Mouse (Mus musculus) v-Abl transformed pro-B cells (cell line): ENCODE measurements around the gene Ypel3.
"Not testable (repeated sequence)": the region's sequence is repeated elsewhere in the genome, so short reads cannot be mapped to it uniquely, and the experiment has no call there.

ENCODE experiments used
- in situ Hi-C, 2 experiments: fragments of 400-800 bp; cut with MboI; formaldehyde crosslinking; loops; one replicate each; pipeline ENCODE4 v1.15.1; 2025; ENCODE audit not compliant: unreplicated experiment in 2 of 2

Gene Ypel3

GRCm38 (mm10) chr7:126776598-126777057 lies at the start of gene Ypel3:
TSS of gene Ypel3 (plus strand) at chr7:126776955.
- in situ Hi-C loops = loop anchor here in 1 of 2 experiments (5.0 kb wide), 1 partner anchor 74 kb away; no protein-coding TSS in a partner anchor

DNA sequence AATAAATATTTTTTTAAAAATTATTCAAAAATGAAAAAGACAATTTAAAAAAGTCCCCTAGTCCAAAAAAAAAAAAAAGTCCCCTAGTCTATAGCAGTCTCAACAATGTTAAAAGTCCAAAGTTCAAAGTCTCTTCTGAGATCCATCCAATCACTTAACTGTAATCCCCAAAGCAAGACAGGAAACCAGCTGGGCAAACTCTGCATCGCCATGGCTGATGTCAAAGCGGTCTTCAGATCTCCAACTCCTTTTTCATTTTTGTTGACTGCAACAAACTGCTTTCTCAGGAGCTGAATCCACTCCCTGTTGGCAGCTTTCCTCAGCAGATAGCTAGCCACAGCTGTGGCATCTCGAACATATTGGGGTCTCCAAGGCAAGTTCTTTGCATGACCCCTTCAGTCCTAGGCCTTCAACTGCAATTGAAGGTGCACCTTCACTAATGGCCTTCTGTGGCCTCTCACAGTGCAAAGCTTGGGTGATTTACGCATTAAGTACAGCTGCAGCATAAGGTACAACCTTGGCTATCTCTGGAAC lies 46.4 kb upstream of the Ypel3 start:
- in situ Hi-C loops = not testable (repeated sequence)

- in situ Hi-C loops = no loop called here
Observed at GRCm38 (mm10) chr7:126736122-126736521, 40.6 kb upstream of the Ypel3 start.

DNA sequence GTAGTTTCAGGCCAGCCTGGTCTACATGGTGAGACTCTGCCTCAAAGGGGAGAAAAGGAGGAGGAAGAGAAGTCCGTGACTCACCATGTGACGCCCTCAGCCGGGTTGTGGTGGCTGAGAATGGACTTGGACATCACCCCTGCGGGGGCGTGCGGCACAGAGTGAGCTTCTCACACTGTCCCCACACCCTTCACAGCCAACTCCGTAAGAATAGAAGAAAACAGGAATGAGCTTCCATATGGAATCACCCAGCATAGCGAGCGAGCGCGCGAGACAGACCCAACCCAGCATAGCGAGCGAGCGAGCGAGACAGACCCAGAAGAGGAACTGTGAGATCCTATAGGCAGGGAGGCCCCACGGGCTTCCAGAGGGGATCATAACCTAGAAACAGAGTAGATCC lies 37.2 kb upstream of the Ypel3 start:
- in situ Hi-C loops = no loop called here

- in situ Hi-C loops = no loop called here
Observed at GRCm38 (mm10) chr7:126740132-126740735, 36.5 kb upstream of the Ypel3 start.

GRCm38 (mm10) chr7:126740977-126741376 lies 35.8 kb upstream of the Ypel3 start:
- in situ Hi-C loops = no loop called here

- in situ Hi-C loops = no loop called here
Observed at GRCm38 (mm10) chr7:126741452-126741851, 35.3 kb upstream of the Ypel3 start.

- in situ Hi-C loops = no loop called here
Observed at GRCm38 (mm10) chr7:126741964-126742482, 34.7 kb upstream of the Ypel3 start.

GRCm38 (mm10) chr7:126746066-126746465 lies 30.7 kb upstream of the Ypel3 start:
- in situ Hi-C loops = no loop called here

DNA sequence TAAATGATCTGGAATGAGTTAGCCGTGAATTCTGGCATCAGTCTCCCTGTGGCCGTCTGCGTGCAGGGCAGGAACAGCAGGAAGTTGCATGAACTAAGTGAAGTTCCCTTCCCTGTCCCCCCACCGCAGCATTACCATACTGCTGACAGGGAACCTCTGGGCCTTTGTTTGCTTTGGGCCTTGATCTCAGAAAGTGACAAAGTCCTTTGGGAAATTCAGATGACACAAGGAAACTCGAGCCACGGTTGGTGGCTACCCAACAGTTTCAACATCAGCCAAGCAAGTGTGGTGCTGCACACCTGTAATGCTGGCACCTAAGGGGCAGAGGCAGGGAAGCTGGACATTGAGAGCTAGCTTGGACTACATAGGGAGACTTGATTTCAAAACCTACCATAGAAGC lies 30.0 kb upstream of the Ypel3 start:
- in situ Hi-C loops = no loop called here

- in situ Hi-C loops = no loop called here
Observed at GRCm38 (mm10) chr7:126748824-126749223, 27.9 kb upstream of the Ypel3 start.

DNA sequence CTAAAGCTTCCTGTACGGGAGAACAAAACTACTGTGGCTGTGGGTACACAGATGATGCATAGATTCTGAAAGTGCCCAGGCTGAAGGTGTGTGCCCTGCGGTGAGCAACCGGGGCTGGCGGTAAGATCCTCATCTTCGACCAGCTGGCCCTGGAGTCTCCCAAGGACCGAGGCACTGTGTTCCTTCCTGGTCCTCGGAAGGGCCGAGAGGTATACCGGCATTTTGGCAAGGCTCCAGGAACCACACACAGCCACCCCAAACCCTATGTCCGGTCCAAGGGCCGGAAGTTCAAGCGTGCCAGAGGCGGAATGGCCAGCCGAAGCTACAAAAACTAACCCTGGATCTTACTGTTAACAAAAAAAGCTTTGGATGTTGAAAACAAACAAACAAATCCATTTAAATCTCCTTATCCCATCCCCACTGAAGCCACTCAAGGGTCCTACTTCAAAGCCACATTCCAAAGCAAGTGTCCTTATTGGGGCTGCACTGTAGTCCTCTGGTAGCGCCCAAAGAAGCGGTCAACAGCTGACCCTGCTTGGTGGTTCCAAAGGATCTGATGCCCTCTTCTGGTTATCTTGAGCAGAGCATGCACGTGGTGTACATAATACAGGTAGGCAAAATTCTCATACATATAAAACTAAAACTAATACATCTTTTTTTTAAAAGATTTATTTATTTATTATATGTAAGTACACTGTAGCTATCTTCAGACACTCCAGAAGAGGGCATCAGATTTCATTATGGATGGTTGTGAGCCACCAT lies 27.0 kb upstream of the Ypel3 start:
- in situ Hi-C loops = loop anchor here in 1 of 2 experiments (5.0 kb wide), 1 partner anchor 42 kb away; the partner anchor contains the start of gene Coro1a

GRCm38 (mm10) chr7:126754866-126755265 lies 21.9 kb upstream of the Ypel3 start:
- in situ Hi-C loops = loop anchor here in 1 of 2 experiments (5.0 kb wide), 1 partner anchor 48 kb away; the partner anchor contains the start of gene Coro1a

DNA sequence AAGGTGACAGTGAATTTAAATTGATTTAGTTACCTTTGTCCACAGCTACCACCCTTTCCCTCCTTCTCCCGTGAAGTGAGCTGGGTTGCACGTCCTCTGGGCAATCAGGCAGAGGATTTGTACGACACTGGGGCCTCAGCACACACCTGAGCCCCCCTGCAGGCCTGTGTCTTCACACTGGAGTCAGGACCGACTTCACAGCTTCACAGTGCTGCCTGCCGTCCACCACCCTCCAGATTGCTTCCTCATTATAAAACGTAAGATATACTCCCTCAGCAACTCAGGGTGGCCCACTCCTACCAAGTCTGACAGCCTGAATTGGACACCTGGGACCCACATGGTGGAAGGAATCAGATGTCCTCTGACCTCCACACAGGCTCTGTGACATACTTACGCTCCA lies 18.2 kb upstream of the Ypel3 start:
- in situ Hi-C loops = no loop called here

- in situ Hi-C loops = no loop called here
Observed at GRCm38 (mm10) chr7:126759050-126759671, 17.6 kb upstream of the Ypel3 start, which contains the start of gene Mapk3. TSS of gene Mapk3 (plus strand) at chr7:126759601.

DNA sequence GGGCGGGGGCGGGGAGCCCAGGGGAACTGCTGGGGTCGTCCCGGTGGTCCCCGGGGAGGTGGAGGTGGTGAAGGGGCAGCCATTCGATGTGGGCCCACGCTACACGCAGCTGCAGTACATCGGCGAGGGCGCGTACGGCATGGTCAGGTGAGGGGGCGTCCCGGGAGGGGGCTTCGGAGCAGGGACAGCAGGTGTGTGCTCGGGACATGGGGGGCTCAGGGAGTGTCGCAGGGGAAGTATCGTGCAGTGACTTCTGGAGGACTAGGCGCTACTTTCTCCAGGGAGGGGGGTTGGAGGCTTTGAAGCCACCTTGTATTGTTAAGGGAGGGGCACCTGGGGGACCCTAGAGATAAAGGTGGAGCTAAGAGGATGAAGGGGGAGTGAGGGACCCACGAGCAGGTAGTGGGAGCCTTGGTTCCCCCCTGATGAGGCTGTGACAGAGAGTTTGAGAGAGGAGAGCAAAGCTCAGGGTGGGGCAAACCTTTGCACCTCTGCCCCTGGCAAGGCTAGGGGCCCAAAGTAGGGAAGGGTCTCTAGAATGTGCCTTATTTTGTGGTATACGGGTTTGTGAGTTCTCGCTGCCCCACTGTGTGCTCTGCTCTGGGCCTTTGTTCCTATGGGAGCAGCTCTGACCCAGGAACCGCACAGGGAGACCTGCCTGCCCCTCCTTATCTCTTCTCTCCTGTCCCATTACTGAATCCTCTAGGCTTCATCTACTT lies 16.9 kb upstream of the Ypel3 start:
- in situ Hi-C loops = loop anchor here in 1 of 2 experiments (5.0 kb wide), 1 partner anchor 58 kb away; no protein-coding TSS in a partner anchor

DNA sequence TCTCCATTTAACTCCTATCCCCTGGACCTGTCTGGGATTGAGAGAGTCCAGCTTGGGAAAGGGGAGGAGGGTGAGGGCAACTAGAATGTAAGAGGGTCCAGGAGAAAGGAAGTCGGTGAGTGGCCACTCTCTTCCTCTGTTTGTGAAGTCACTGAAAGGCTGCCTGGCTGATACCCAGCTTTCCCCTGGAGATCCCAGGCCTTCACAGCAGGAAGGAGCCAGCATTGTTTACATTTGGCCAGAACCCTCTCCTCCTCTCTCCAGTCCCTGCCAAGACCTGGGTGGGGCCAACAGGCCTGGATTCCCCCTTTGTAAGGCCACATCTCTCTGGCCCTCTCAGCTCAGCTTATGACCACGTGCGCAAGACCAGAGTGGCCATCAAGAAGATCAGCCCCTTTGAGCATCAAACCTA lies 16.4 kb upstream of the Ypel3 start:
- in situ Hi-C loops = loop anchor here in 1 of 2 experiments (5.0 kb wide), 1 partner anchor 58 kb away; no protein-coding TSS in a partner anchor

- in situ Hi-C loops = loop anchor here in 1 of 2 experiments (5.0 kb wide), 1 partner anchor 59 kb away; no protein-coding TSS in a partner anchor
Observed at GRCm38 (mm10) chr7:126760956-126761355, 15.8 kb upstream of the Ypel3 start.

DNA sequence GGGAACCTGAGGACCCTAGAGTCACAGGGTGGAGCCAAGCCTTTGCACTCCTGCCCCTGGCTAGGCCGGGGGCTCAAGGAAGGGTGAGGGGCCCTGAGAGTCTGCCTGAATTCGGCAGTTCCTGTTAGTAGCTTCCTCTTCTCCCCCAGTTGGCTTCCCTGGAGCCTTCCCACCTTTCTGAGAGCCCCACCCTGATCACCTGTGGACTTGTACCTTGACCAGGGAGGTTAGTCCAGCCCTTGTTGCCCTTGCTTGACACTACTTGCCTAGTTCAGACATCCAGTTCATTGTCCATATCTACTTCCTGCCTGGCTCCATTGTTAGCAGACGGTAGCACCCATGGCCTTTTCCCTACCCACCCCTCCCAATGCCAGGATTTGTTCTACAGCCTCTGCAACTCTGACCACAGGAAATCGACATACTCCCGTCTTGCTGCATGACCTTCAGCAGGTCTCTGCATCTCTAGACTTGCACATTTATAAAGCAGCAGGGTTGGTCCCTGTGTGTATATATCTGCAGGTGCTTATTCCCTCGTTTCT lies 15.2 kb upstream of the Ypel3 start:
- in situ Hi-C loops = loop anchor here in 1 of 2 experiments (5.0 kb wide), 1 partner anchor 59 kb away; no protein-coding TSS in a partner anchor
